Mouse (Mus musculus) embryonic facial prominence, embryonic 10.5 days (tissue): Measurements from ENCODE around the gene Acvr1. TPM values are rescaled to one million over a fixed set of nuclear protein-coding genes. Genes with fewer than 3 reads are reported as not detected.
A peak's percentile ranks its signal among the peaks of the same experiment; 100 is the strongest.

Experiments
- DNase-seq: peaks from one replicate; pipeline ENCODE4 v3.0.0-alpha.2; 2017; ENCODE audit warnings: low spot score
- H3K27ac ChIP-seq: fragments of 300-500 bp; sonication (generic); replicated peaks from 2 replicates; pipeline ENCODE4 v1.5.1; 2016; ENCODE audit warnings: mild to moderate bottlenecking
- H3K27me3 ChIP-seq: fragments of 300-500 bp; sonication (generic); replicated peaks from 2 replicates; pipeline ENCODE4 v1.6.1; 2016; ENCODE audit warnings: low read depth, mild to moderate bottlenecking; ENCODE audit not compliant: poor library complexity, severe bottlenecking
- H3K36me3 ChIP-seq: fragments of 300-500 bp; sonication (generic); replicated peaks from 2 replicates; pipeline ENCODE4 v1.6.1; 2016; ENCODE audit warnings: mild to moderate bottlenecking, moderate library complexity
- H3K4me1 ChIP-seq: fragments of 300-500 bp; sonication (generic); 2 replicates; pipeline ENCODE4 v1.6.1; 2016
- H3K4me3 ChIP-seq: fragments of 300-500 bp; sonication (generic); 2 replicates; pipeline ENCODE4 v1.5.1; 2016; ENCODE audit warnings: mild to moderate bottlenecking, moderate library complexity
- H3K9me3 ChIP-seq: fragments of 300-500 bp; sonication (generic); 2 replicates; pipeline ENCODE4 v1.6.1; 2016; ENCODE audit warnings: mild to moderate bottlenecking
- whole genome bisulfite sequencing: fragments of 180-500 bp; shearing (Covaris S2); methylation state at CpG from one replicate; pipeline ENCODE4 v1.1.7; 2016; 5-methylcytosine and 5-hydroxymethylcytosine counted together
- polyA plus RNA-seq: library from polyadenylated mRNA; unstranded; fragments of >200 nt; fragmentation: Nextera tagmentation; extraction: Ambion mirVana; gene quantifications from 2 replicates; pipeline ENCODE4 v1.2.1, GENCODE M21; 2016

Gene Acvr1
- polyA plus RNA-seq, 1 experiment from 2014 or later = 4.3 TPM

- H3K27ac ChIP-seq = no peak overlapping the region
- H3K4me3 ChIP-seq = no peak overlapping the region
- no peaks in the 10 kb centered on the region for H3K36me3 ChIP-seq
- H3K9me3 ChIP-seq = no peaks in the 10 kb centered on the region
- no peaks in the 10 kb centered on the region for H3K27me3 ChIP-seq
- peaks cover 33% of the 10 kb centered on the region for H3K4me1 ChIP-seq
- 71% methylated on average over 10 of the region's 10 CpGs for WGBS
- no peak for DNase-seq
These were observed 19.4 kb upstream of the Acvr1 start for GRCm38 (mm10) chr2:58586311-58586710.

DNA sequence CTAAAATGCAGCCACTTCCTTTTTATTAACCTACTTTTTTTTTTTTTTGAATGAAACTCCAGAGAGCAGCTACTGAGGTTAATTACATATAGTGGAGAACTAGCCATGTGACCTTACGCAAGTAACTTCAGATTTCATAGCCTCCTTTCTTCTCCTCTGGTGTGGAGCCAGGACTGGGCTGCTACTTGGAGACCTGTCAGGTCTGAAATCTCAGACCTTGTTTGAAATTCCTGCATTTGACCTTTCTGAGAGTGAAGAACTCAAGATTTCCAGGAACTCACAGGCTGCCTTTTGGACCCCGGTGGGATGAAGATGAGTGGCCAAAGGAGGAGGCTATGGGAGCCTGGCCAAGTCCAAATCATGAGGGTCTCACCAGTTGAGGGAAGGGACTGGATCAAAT, 7.2 kb upstream of the Acvr1 start:
- Histone ChIP-seq H3K9me3 (no peaks in the 10 kb centered on the region), H3K36me3 (no peaks in the 10 kb centered on the region), H3K27ac (no peak overlapping the region), H3K27me3 (no peaks in the 10 kb centered on the region), H3K4me3 (no peak overlapping the region), H3K4me1 (no peaks in the 10 kb centered on the region)
- WGBS = 85% methylated on average over 2 of the region's 2 CpGs
- no peak for DNase-seq

GRCm38 (mm10) chr2:58568841-58569645, 2.1 kb upstream of the Acvr1 start:
- no peaks in the 10 kb centered on the region for H3K9me3 ChIP-seq
- H3K4me1 ChIP-seq = peaks cover 36% of the 10 kb centered on the region
- WGBS = 75% methylated on average over 4 of the region's 4 CpGs
- no peaks in the 10 kb centered on the region for H3K36me3 ChIP-seq
- H3K27ac ChIP-seq = no peak overlapping the region
- peak overlapping the region; percentile 94; the same call in 1 of the 2 replicates for H3K4me3 ChIP-seq
- no peaks in the 10 kb centered on the region for H3K27me3 ChIP-seq
- no peak for DNase-seq

GRCm38 (mm10) chr2:58567866-58568719, 1.1 kb upstream of the Acvr1 start:
- H3K27ac ChIP-seq = peak overlapping the region; percentile 97
- H3K27me3 ChIP-seq = no peaks in the 10 kb centered on the region
- no peaks in the 10 kb centered on the region for H3K36me3 ChIP-seq
- no peaks in the 10 kb centered on the region for H3K9me3 ChIP-seq
- H3K4me3 ChIP-seq = peak overlapping the region; percentile 94
- DNase-seq = no peak
- H3K4me1 ChIP-seq = peaks cover 41% of the 10 kb centered on the region
- WGBS = 9% methylated on average over 12 of the region's 12 CpGs

- no peaks in the 10 kb centered on the region for H3K27me3 ChIP-seq
- H3K4me3 ChIP-seq = peak overlapping the region; percentile 94
- WGBS = under 1% methylated on average over 78 of the region's 78 CpGs
- H3K4me1 ChIP-seq = peaks cover 50% of the 10 kb centered on the region
- no peaks in the 10 kb centered on the region for H3K9me3 ChIP-seq
- peak overlapping the region; percentile 97 for H3K27ac ChIP-seq
- peak; percentile 73 for DNase-seq
- no peaks in the 10 kb centered on the region for H3K36me3 ChIP-seq
These were observed 419 bp downstream of the Acvr1 start for GRCm38 (mm10) chr2:58566410-58567065.

DNA sequence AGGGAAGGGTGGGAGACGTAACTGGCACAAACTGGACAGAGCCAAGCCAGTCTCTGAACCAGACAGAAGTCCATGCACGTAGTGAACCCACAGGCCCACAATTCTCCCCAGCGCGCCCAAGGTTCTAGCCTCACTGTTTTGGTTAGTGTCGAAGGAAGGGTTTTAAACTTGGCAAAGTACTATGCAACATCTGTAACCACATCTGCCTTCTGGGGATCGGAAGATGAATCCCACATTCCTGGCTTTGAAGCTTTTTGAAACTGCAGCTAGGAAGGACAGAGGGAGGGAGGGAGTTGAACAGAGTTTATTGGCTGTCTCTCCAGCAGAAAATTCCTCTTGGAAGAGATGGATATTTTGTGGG, 928 bp downstream of the Acvr1 start:
- H3K27me3 ChIP-seq = no peaks in the 10 kb centered on the region
- H3K4me3 ChIP-seq = peak overlapping the region; percentile 94
- H3K9me3 ChIP-seq = no peaks in the 10 kb centered on the region
- DNase-seq = no peak
- WGBS = 4% methylated on average over 6 of the region's 6 CpGs
- peaks cover 50% of the 10 kb centered on the region for H3K4me1 ChIP-seq
- no peaks in the 10 kb centered on the region for H3K36me3 ChIP-seq
- H3K27ac ChIP-seq = peak overlapping the region; percentile 97

GRCm38 (mm10) chr2:58565267-58565666, 1.7 kb downstream of the Acvr1 start:
- DNase-seq = no peak
- Histone ChIP-seq H3K27me3 (no peaks in the 10 kb centered on the region), H3K4me3 (peak overlapping the region; percentile 94), H3K27ac (no peak overlapping the region), H3K4me1 (peaks cover 50% of the 10 kb centered on the region), H3K9me3 (no peaks in the 10 kb centered on the region), H3K36me3 (no peaks in the 10 kb centered on the region)
- WGBS = 72% methylated on average over 6 of the region's 6 CpGs

- Histone ChIP-seq H3K4me1 (peaks cover 39% of the 10 kb centered on the region), H3K9me3 (no peaks in the 10 kb centered on the region), H3K36me3 (no peaks in the 10 kb centered on the region), H3K27ac (no peak overlapping the region), H3K27me3 (no peaks in the 10 kb centered on the region), H3K4me3 (no peak overlapping the region)
- WGBS = 64% methylated on average over 4 of the region's 4 CpGs
- no peak for DNase-seq
These were observed 4.8 kb downstream of the Acvr1 start for GRCm38 (mm10) chr2:58562137-58562536.

DNA sequence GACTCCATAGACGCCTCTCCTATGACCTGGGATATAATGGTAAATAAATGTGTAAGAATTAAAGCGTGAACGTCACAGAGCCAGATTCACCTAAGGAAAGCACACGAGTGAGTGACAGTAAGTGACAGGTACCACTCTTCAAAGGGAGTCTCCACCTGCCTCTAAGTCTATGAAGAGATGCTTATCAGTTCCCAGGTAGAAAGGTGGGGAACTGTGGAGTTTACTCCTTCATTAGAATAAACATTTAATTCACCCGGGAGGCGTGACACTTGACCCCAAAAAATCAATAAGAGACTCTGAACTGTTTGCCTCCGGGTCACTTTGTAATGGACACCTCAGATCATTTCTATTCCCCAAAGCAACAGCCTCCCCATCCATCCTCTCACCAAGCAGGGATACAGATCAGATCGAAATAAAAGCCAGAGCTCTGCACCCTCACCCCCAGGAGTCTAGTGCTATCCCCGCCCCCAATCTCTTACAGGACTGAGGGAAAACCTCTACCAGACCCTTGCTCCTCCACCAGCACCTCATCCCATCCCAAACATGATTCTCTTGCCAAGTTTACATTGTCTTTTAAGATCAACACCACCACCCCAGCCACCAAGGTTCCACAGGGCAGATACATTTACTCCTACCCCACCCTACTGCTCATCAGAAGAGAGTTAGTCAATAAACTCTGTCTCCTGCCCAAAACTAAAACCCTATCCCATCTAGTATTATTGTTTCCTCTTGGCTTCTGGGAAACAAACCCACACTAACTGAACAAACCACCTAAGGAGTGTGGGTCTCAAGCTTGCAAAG, 9.7 kb downstream of the Acvr1 start:
- H3K4me3 ChIP-seq = no peak overlapping the region
- H3K27ac ChIP-seq = no peak overlapping the region
- H3K27me3 ChIP-seq = no peaks in the 10 kb centered on the region
- peaks cover 29% of the 10 kb centered on the region for H3K4me1 ChIP-seq
- H3K9me3 ChIP-seq = no peaks in the 10 kb centered on the region
- WGBS = 74% methylated on average over 9 of the region's 9 CpGs
- no peaks in the 10 kb centered on the region for H3K36me3 ChIP-seq
- no peak for DNase-seq

DNA sequence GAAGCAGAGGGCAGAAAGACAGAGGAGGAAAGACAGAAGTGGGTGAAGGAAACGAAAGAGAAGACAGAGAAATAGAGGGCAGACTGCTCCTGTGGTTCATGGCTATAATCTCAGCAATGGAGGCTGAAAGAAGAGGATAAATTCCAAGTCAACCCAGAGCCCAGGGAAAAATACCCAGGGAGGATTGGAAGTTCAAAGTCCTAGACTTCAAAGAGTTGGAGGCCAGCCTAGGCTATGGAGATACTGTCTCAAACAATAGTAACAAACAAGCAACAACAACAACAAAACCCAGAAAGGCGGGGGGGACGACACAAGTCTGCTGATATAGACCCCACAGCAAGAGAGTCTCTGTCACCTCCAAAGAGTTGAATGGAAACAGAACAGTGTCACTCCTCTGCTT, 14.7 kb downstream of the Acvr1 start:
- H3K9me3 ChIP-seq = no peaks in the 10 kb centered on the region
- 39% methylated on average over 3 of the region's 3 CpGs for WGBS
- peaks cover 48% of the 10 kb centered on the region for H3K4me1 ChIP-seq
- H3K27me3 ChIP-seq = no peaks in the 10 kb centered on the region
- no peak overlapping the region for H3K4me3 ChIP-seq
- no peak overlapping the region for H3K27ac ChIP-seq
- DNase-seq = no peak
- H3K36me3 ChIP-seq = no peaks in the 10 kb centered on the region

DNA sequence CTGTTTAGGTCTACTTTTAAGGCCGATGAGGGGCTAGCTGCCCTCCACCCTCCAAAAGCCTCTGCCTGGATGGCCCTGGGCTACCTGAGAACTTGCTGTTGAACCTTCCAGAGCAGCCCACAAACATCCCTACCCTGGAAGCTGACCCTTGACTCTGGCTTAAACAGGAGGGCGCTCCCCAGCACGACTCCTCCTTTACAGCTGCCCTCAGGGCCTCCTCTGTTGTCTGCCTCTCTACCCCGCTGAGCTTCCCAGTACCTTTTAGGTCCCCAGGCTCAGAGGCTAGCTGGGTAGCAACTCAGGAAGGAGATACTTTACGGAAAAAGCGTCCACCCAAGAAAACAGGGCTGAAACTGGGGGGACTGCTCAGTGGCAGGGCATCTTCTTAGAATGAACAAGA, 15.1 kb downstream of the Acvr1 start:
- H3K4me3 ChIP-seq = no peak overlapping the region
- peak overlapping the region; percentile 59 for H3K27ac ChIP-seq
- H3K9me3 ChIP-seq = no peaks in the 10 kb centered on the region
- no peak for DNase-seq
- no peaks in the 10 kb centered on the region for H3K27me3 ChIP-seq
- H3K4me1 ChIP-seq = peaks cover 46% of the 10 kb centered on the region
- no peaks in the 10 kb centered on the region for H3K36me3 ChIP-seq
- 11% methylated on average over 6 of the region's 6 CpGs for WGBS

DNA sequence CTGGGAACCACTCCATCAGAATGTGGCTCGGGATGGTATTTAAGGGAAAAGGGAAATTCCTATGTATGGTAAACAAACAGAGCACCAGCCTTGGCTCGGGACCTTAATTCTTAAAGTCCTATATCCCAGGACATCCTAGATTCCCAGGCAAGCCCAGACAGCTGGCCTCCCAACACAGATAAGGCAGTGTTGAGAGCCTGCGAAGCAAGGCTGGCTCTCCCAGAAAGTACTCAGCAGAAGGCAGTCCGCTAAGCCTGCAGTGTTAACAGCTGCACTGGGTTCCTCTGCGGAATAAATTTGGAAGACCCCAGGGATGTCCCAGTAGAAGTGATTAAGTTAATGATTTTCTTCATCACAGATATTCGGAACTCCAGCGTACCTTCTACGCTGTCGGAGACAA, 16.5 kb downstream of the Acvr1 start:
- peaks cover 46% of the 10 kb centered on the region for H3K4me1 ChIP-seq
- WGBS = 62% methylated on average over 9 of the region's 9 CpGs

More for the DNA sequence above, 16.5 kb downstream of the Acvr1 start:
- DNase-seq = no peak
- H3K27ac ChIP-seq = no peak overlapping the region
- H3K36me3 ChIP-seq = no peaks in the 10 kb centered on the region
- no peaks in the 10 kb centered on the region for H3K9me3 ChIP-seq
- no peak overlapping the region for H3K4me3 ChIP-seq
- H3K27me3 ChIP-seq = no peaks in the 10 kb centered on the region
